Mouse (Mus musculus): ENCODE results near the gene Rnft1. TPM values are rescaled to one million over a fixed set of nuclear protein-coding genes. Genes with fewer than 3 reads are reported as not detected.
A peak's percentile ranks its signal among the peaks of the same experiment; 100 is the strongest.
"Not testable (repeated sequence)": the region's sequence is repeated elsewhere in the genome, so short reads cannot be mapped to it uniquely, and the experiment has no call there.

Gene Rnft1
- polyA plus RNA-seq, 1 experiment from 2014 or later: 17.8 TPM

DNA sequence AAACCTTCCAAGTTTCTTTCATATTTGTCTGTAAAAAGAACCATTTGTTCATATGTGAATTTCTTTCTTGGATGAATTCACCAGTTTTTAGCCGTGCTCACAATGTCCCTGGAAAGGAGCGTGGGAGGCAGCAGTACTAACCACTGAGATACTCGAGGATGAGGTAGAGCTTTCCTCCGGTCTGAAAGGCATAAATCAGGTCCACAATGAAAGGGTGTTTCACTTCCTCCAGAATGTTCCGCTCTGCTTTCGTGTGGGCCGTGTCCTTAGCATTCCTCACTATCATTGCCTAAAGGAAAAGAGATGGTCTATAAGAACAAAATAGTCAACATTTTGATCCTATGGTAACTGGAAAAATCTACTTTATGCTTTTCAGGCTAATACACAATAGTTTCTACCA lies 35.3 kb downstream of the Rnft1 start:
- DNase-seq (no peak), ATAC-seq (ENCODE audit: low read depth) (no peak)
- Histone ChIP-seq H3K4me3 (replicated peaks) (no peak overlapping the region), H3K4me1 (replicated peaks) (no peaks in the 10 kb centered on the region), H3K4me2 (no peak overlapping the region), H3K9me3 (replicated peaks) (no peaks in the 10 kb centered on the region; the same call in 1 of the 2 replicates), H3K27me3 (no peaks in the 10 kb centered on the region), H3K36me3 (peaks cover 82% of the 10 kb centered on the region), H3K27ac (no peak overlapping the region), H3K9ac (no peak overlapping the region)
- WGBS (ENCODE audit: insufficient replicate concordance): 91% methylated on average over 7 of the region's 7 CpGs

DNA sequence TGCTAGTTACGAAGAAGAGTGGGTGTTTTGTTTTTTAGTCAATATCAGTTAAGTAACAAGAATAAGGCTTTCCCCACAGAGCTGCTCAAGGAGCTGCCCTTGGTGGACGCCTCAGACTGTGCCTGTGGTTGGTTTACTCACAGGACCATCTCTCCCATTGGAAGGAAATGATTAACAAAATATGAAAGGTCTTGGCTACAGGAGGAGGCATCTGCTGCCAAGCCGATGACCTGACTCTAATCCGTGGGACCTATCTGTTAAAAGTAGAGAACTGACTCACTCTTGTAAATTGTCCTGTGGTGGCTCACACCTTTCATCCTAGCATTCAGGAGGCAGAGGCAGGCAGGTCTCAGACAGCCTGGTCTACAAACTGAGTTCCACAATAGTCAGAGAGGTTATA lies 43.1 kb downstream of the Rnft1 start:
- no peaks in the 10 kb centered on the region for H3K4me1 ChIP-seq (replicated peaks)
- ATAC-seq (ENCODE audit: low read depth) (no peak), DNase-seq (no peak)
- no peak overlapping the region for H3K27ac ChIP-seq
- peaks cover 72% of the 10 kb centered on the region for H3K36me3 ChIP-seq
- H3K4me2 ChIP-seq: no peak overlapping the region
- H3K9me3 ChIP-seq (replicated peaks): no peaks in the 10 kb centered on the region
- no peak overlapping the region for H3K4me3 ChIP-seq (replicated peaks)
- no peaks in the 10 kb centered on the region for H3K27me3 ChIP-seq
- 85% methylated on average over 4 of the region's 4 CpGs for WGBS (ENCODE audit: insufficient replicate concordance)
- no peak overlapping the region for H3K9ac ChIP-seq

DNA sequence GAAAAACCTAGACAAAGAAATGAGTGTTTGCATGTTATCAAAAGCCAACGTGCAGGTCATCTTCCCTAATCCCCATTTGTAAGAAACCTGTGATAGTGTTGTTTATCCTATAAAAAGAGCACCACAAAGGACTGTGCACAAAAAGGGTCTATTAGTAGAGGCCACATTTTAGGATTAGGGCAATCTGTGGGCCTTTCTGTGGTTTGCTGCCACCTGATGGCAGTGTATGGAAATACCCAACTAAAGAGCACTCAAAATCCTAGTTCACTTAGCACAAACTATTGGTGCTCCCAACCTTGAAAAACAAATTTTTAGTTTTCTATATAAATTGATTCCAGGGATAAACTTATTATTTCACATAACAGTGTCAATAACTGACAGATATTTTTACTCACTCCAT lies 48.4 kb downstream of the Rnft1 start:
- H3K9me3 ChIP-seq (replicated peaks): no peaks in the 10 kb centered on the region
- no peak overlapping the region for H3K9ac ChIP-seq
- H3K4me2 ChIP-seq: no peak overlapping the region
- H3K4me1 ChIP-seq (replicated peaks): no peaks in the 10 kb centered on the region
- ATAC-seq (ENCODE audit: low read depth) (no peak), DNase-seq (no peak)
- H3K36me3 ChIP-seq: peaks cover 52% of the 10 kb centered on the region
- H3K27me3 ChIP-seq: no peaks in the 10 kb centered on the region
- WGBS (ENCODE audit: insufficient replicate concordance): 71% methylated on average over 1 of the region's 1 CpGs
- H3K27ac ChIP-seq: no peak overlapping the region
- no peak overlapping the region for H3K4me3 ChIP-seq (replicated peaks)

DNA sequence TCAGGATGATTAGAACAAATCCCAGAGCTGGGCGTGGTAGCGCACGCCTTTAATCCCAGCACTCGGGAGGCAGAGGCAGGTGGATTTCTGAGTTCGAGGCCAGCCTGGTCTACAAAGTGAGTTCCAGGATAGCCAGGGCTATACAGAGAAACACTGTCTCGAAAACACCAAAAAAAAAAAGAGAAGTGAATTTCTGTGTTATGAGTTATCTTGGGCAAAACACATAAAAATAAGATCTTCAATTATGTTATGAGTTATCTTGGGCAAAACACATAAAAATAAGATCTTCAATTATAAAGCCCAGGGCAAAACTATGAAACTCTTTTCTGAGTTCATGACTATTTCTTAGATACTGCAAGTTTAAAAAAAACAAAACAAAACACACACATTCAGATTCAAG lies 48.8 kb downstream of the Rnft1 start:
- H3K4me1 ChIP-seq (replicated peaks); ATAC-seq (ENCODE audit: low read depth); DNase-seq; H3K27ac ChIP-seq; H3K9me3 ChIP-seq (replicated peaks); H3K4me3 ChIP-seq (replicated peaks); H3K4me2 ChIP-seq; H3K27me3 ChIP-seq; H3K9ac ChIP-seq: not testable (repeated sequence)
- 77% methylated on average over 6 of the region's 6 CpGs for WGBS (ENCODE audit: insufficient replicate concordance)
- peaks cover 49% of the 10 kb centered on the region for H3K36me3 ChIP-seq

DNA sequence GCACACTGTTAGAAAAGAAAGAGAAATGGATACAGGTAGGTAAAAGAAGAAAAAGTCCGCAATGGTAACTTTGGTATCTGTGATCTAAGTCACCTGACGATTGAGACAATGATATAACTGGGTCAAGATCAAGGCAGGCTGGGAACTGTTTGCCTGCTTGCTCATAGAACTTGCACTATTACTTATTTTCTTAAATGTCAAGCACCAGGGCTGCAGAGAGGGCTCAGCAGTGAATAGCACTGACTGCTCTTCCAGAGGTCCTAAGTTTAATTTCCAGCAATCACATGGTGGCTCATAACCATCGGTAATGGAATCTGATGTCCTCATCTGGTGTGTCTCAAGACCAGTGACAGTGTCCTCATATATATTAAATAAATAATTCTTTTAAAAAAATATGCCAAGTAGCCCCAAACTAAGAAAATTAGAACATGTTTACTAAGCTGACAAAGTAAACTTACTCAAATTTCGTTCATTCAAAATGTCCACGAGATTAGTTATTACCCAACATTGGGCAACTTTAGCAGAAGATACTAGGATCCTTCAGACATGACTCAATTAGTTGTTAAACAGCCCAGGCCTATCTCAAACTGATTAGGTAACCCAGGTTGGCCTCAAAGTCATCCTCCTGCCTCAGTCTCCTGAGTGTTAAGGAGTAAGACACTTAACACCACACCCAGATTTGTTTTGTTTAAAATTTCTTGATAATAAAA lies 49.9 kb downstream of the Rnft1 start:
- H3K9ac ChIP-seq: no peak overlapping the region
- H3K27ac ChIP-seq: no peak overlapping the region
- ATAC-seq (ENCODE audit: low read depth): no peak
- H3K4me3 ChIP-seq (replicated peaks): no peak overlapping the region
- no peaks in the 10 kb centered on the region for H3K4me1 ChIP-seq (replicated peaks)
- no peak for DNase-seq
- WGBS (ENCODE audit: insufficient replicate concordance): 82% methylated on average over 5 of the region's 5 CpGs
- H3K36me3 ChIP-seq: peaks cover 41% of the 10 kb centered on the region
- no peak overlapping the region for H3K4me2 ChIP-seq
- no peaks in the 10 kb centered on the region for H3K9me3 ChIP-seq (replicated peaks)
- H3K27me3 ChIP-seq: no peaks in the 10 kb centered on the region

DNA sequence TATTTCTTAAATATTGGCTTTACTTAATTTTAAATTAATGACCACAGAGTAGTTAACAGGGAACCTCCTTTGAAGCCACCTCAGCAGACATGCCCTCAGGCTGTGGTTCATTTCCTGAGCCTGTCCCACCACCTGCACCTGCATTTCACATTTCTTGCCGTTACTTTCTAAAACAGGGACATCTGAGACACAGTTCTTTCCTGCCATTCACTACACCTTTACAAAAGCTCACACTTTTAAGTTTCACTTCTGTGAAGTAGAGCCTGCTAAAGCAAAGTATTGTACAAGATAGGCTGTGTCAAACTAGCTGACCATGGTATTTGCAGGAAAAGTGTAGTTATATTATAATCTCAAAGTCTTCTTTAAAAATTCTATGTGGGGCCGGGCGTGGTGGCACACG lies 54.3 kb downstream of the Rnft1 start:
- 79% methylated on average over 4 of the region's 4 CpGs for WGBS (ENCODE audit: insufficient replicate concordance)

DNA sequence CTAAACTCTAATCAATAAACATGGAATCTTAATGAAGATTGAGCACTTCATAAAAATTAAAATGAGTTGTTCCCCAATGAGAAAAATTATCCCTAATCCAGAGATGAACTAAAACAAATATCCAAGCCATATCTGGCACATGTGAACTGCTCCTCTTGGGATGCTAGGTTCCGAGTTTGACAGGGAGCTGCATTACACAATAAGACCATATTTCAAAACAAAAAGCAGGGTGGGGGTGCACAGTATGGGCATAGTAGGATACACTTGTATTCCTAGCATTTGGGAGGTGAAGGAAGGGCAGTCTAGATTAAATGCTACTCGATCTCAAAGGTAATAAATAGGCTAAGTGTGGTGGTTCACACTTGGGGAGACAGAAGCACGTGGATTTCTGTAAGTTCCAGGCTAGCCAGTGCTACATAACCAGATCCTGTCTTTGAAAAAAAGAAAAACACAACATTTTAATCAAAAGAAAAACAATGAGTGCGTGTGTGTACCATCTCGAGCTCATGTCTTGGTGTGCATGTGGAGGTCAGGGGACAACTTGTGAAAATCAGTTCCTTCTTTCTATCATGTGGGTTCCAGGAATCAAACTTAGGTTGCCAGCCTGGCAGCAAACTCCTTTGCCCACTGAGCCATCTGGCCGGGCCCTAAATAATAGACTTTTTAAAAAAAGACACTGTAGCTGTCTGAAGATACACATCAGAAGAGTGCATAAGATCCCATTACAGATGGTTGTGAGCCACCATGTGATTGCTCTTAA lies 55.4 kb downstream of the Rnft1 start:
- 82% methylated on average over 6 of the region's 6 CpGs for WGBS (ENCODE audit: insufficient replicate concordance)
- Histone ChIP-seq H3K9me3 (replicated peaks) (no peaks in the 10 kb centered on the region), H3K4me1 (replicated peaks) (peaks cover 31% of the 10 kb centered on the region), H3K27ac (no peak overlapping the region), H3K4me3 (replicated peaks) (no peak overlapping the region), H3K27me3 (no peaks in the 10 kb centered on the region), H3K9ac (no peak overlapping the region), H3K36me3 (peaks cover 6% of the 10 kb centered on the region; the same call in 1 of the 2 replicates), H3K4me2 (no peak overlapping the region)
- DNase-seq: no peak
- ATAC-seq (ENCODE audit: low read depth): no peak

More for the DNA sequence above, 54.3 kb downstream of the Rnft1 start:
- Histone ChIP-seq H3K4me1 (replicated peaks) (peaks cover 31% of the 10 kb centered on the region), H3K27me3 (no peaks in the 10 kb centered on the region), H3K9me3 (replicated peaks) (no peaks in the 10 kb centered on the region), H3K9ac (no peak overlapping the region), H3K27ac (no peak overlapping the region), H3K36me3 (peaks cover 15% of the 10 kb centered on the region), H3K4me2 (no peak overlapping the region), H3K4me3 (replicated peaks) (no peak overlapping the region)
- ATAC-seq (ENCODE audit: low read depth) (no peak), DNase-seq (no peak)

DNA sequence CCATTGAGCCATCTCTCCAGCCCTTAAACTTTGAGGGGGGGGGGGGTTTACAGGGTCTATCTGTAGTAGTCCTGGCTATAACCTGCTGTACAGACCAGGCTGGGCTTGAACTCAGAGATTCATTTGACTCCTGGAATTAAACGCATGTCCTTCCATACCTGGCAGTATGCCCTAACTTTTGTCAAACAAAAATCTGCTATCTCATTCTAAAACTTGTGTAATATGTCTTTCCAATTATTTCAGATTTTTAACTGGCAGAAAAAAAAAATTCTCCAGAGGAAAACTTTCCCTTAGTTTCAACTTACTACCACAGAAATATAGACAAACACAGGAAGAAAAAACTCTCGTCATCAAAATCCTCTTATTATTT lies 56.0 kb downstream of the Rnft1 start:
- 0 out of 2 replicates have a peak, but pooled peaks cover 5% of the 10 kb centered on the region for H3K36me3 ChIP-seq
- no peaks in the 10 kb centered on the region for H3K9me3 ChIP-seq (replicated peaks)
- no peak overlapping the region for H3K4me3 ChIP-seq (replicated peaks)
- ATAC-seq (ENCODE audit: low read depth): no peak
- no peak overlapping the region for H3K27ac ChIP-seq
- peaks cover 31% of the 10 kb centered on the region for H3K4me1 ChIP-seq (replicated peaks)
- no peaks in the 10 kb centered on the region for H3K27me3 ChIP-seq
- no peak overlapping the region for H3K4me2 ChIP-seq
- 81% methylated on average over 2 of the region's 2 CpGs for WGBS (ENCODE audit: insufficient replicate concordance)
- no peak overlapping the region for H3K9ac ChIP-seq
- DNase-seq: no peak

DNA sequence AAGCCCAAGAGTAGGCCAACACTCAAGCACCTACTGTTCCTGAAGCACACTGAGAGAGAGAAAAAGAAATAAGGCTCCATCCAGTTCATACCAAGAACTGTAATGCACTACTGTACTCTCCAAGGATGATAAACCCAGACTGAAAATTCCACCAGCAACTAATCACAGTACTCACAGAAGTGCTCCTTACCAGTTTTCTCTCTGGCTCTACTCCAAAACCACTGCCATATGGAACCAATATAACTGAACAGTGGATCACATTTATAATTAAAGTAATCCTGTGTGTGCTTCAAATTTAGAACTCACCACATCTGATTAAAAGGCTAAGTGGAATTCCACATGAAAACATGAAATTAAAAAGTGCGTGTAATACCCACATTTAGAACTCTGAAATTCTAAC lies 58.4 kb downstream of the Rnft1 start:
- Histone ChIP-seq H3K36me3 (0 out of 2 replicates have a peak, but pooled peaks cover 5% of the 10 kb centered on the region), H3K4me3 (replicated peaks) (peak overlapping the region; percentile 91; the same call in 1 of the 2 replicates), H3K4me2 (peak overlapping the region; percentile 41), H3K9me3 (replicated peaks) (no peaks in the 10 kb centered on the region), H3K9ac (peak overlapping the region; percentile 51), H3K27me3 (no peaks in the 10 kb centered on the region), H3K4me1 (replicated peaks) (peaks cover 44% of the 10 kb centered on the region), H3K27ac (no peak overlapping the region; the same call in 1 of the 2 replicates)
- WGBS (ENCODE audit: insufficient replicate concordance): 89% methylated on average over 1 of the region's 1 CpGs
- no peak for DNase-seq
- ATAC-seq (ENCODE audit: low read depth): no peak

DNA sequence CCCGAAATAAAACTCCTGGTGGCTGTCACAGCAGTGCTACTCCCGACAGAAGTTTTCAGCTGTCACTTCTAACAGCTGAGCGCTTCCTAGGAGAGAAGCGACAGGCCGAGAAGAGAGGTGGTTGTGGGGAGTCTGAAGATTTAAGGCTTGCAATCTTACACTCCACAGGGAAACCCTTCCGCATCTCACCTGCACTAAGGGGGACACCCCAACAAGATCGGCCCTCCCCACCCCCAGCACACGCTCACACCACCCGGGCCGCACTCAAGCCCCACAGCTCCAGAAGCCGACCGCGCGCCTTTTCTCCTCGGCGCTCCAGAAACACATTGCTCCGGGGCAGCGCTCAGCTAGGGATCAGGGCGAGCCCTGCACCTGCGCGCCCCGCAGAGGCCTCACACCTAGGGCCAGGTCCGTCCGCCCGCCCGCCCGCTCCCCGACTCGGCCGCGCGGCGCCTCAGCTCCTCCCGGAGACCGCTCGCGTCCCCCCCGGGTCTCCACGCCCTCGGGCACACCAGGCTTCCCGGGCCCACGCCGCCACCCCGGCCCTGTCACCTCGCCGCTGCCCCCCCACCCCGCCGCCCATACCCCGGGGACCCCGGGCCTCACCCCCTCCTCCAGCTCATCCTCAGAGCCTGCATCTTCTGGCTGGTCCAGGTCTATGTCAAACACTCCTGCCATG lies 59.6 kb downstream of the Rnft1 start:
- Histone ChIP-seq H3K27me3 (no peaks in the 10 kb centered on the region), H3K36me3 (peaks cover 11% of the 10 kb centered on the region), H3K9me3 (replicated peaks) (no peaks in the 10 kb centered on the region), H3K9ac (peak overlapping the region; percentile 97), H3K4me2 (peak overlapping the region; percentile 73), H3K4me3 (replicated peaks) (peak overlapping the region; percentile 91), H3K4me1 (replicated peaks) (peaks cover 44% of the 10 kb centered on the region), H3K27ac (peak overlapping the region; percentile 90)
- DNase-seq (peak; percentile 48), ATAC-seq (ENCODE audit: low read depth) (peak; percentile 69)
- WGBS (ENCODE audit: insufficient replicate concordance): under 1% methylated on average over 38 of the region's 50 CpGs

DNA sequence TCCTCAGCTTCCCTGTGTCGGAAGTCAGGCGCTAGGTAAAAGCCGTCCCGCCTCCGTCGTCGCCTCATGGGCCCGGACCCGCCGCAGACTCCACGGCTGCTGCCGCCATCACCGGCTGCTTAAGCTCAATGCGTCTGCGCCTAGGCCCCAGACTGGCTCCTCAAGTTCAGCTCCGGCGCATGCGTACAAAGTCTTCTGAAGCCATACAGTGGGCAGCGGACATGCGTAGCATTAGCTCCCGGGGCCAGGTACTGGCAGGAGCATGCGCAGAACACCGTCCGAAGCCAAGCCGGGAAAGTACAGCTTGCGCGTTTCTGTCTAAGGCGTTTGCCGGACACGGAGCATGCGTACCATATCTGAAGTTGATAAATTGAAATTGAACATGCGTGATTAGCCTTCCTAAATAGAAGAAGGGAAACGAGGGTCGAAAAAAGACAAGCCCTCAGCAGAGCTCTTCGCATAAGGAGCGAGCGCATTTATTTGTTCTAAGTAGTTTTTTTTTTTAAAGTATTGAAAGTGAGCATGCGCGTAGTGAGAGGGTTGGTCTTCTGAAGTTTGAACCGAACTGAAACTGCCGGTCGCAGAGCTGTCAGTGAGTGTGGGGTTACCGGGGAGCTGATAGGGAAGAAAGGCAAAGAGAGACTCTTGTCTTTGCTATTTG lies 60.3 kb downstream of the Rnft1 start, which contains the start of the genes Rps6kb1 and Tubd1:
Rps6kb1 (minus strand) TSS at position 167 of the 661 bp plus-strand sequence.
Tubd1 (plus strand) TSS at position 353 of the 661 bp plus-strand sequence.
- ATAC-seq (ENCODE audit: low read depth): peak; percentile 96
- under 1% methylated on average over 43 of the region's 43 CpGs for WGBS (ENCODE audit: insufficient replicate concordance)
- H3K4me1 ChIP-seq (replicated peaks): peaks cover 43% of the 10 kb centered on the region
- peak within 1 kb of the TSS; percentile 90 for H3K27ac ChIP-seq
- H3K36me3 ChIP-seq: peaks cover 16% of the 10 kb centered on the region
- peak; percentile 99 for DNase-seq
- H3K9me3 ChIP-seq (replicated peaks): no peaks in the 10 kb centered on the region
- peak within 1 kb of the TSS; percentile 91 for H3K4me3 ChIP-seq (replicated peaks)
- no peaks in the 10 kb centered on the region for H3K27me3 ChIP-seq
- peak within 1 kb of the TSS; percentile 97 for H3K9ac ChIP-seq
- peak within 1 kb of the TSS; percentile 73 for H3K4me2 ChIP-seq

All from liver, embryonic 13.5 days (tissue).